Mouse (Mus musculus) embryonic facial prominence, embryonic 13.5 days (tissue): ENCODE data around the gene Slc50a1. TPM values are rescaled to one million over a fixed set of nuclear protein-coding genes. Genes with fewer than 3 reads are reported as not detected.
A peak's percentile ranks its signal among the peaks of the same experiment; 100 is the strongest.

Experiments used
- microRNA counts: library from miRNA; unstranded; fragments of <30 nt; microRNA quantifications from one replicate; lab custom pipeline; 2016
- microRNA-seq: library from miRNA; unstranded; fragments of <30 nt; microRNA quantifications from one replicate; pipeline ENCODE4, GENCODE M21; 2016
- polyA plus RNA-seq: library from polyadenylated mRNA; unstranded; fragments of >200 nt; fragmentation: Nextera tagmentation; extraction: Ambion mirVana; gene quantifications from 2 replicates; pipeline ENCODE4 v1.2.1, GENCODE M21; 2015

The Slc50a1 gene
- polyA plus RNA-seq, 1 experiment from 2014 or later = 67.4 TPM

MicroRNAs within 50 kb of the gene (microRNA counts, 519-probe panel; counts per million panel counts)
- microRNA mmu-miR-92b (lab: Ali Mortazavi, UCI) = 236 counts per million, percentile 44 among the panel's probes with 10 or more counts

Small RNA genes within 50 kb of the gene (microRNA-seq; reads per million reads assigned to microRNA genes)
- 504 reads per million, percentile 71 among the genes with 10 or more reads in this experiment for gene Mir92b

Other genes with a start within 250 kb of the Slc50a1 start
- 23.3 and 25.0 TPM in 2 replicates for gene Rusc1, start 177.3 kb downstream of the Slc50a1 start, polyA plus RNA-seq
- gene Gm43738, start 169.5 kb downstream of the Slc50a1 start, polyA plus RNA-seq = not detected in 2 replicates
- 193 and 231 TPM in 2 replicates for gene Fdps, start 168.6 kb downstream of the Slc50a1 start, polyA plus RNA-seq
- 2.0 TPM in 1 of 2 replicates, not detected in the other for gene Pklr, start 134.4 kb downstream of the Slc50a1 start, polyA plus RNA-seq
- gene Hcn3, start 110.4 kb downstream of the Slc50a1 start, polyA plus RNA-seq = 3.6 and 4.3 TPM in 2 replicates
- 39.9 and 41.8 TPM in 2 replicates for gene Clk2, start 105.8 kb downstream of the Slc50a1 start, polyA plus RNA-seq
- gene Scamp3, start 93.1 kb downstream of the Slc50a1 start, polyA plus RNA-seq = 115 and 125 TPM in 2 replicates
- 31.5 and 32.6 TPM in 2 replicates for gene Fam189b, start 87.4 kb downstream of the Slc50a1 start, polyA plus RNA-seq
- gene Gba, start 67.6 kb downstream of the Slc50a1 start, polyA plus RNA-seq = 34.7 TPM in 2 replicates
- gene Thbs3, start 55.4 kb downstream of the Slc50a1 start, polyA plus RNA-seq = 42.0 and 48.1 TPM in 2 replicates
- gene Mtx1, start 43.5 kb downstream of the Slc50a1 start, polyA plus RNA-seq = 182 and 212 TPM in 2 replicates
- 1.5 and 1.6 TPM in 2 replicates for gene Muc1, start 41.5 kb downstream of the Slc50a1 start, polyA plus RNA-seq
- gene Krtcap2, start 24.6 kb downstream of the Slc50a1 start, polyA plus RNA-seq = 300 and 361 TPM in 2 replicates
- 7.0 and 9.7 TPM in 2 replicates for gene Trim46, start 24.3 kb downstream of the Slc50a1 start, polyA plus RNA-seq
- 120 and 147 TPM in 2 replicates for gene Dpm3, start 11.2 kb downstream of the Slc50a1 start, polyA plus RNA-seq
- gene Efna1, start 10.6 kb upstream of the Slc50a1 start, polyA plus RNA-seq = 40.7 and 43.1 TPM in 2 replicates
- gene Efna3, start 52.4 kb upstream of the Slc50a1 start, polyA plus RNA-seq = 22.6 and 26.6 TPM in 2 replicates
- 46.5 and 50.1 TPM in 2 replicates for gene Efna4, start 67.5 kb upstream of the Slc50a1 start, polyA plus RNA-seq
- 50.8 and 52.6 TPM in 2 replicates for gene Adam15, start 79.4 kb upstream of the Slc50a1 start, polyA plus RNA-seq
- 0.18 and 0.38 TPM in 2 replicates for gene Dcst2, start 91.4 kb upstream of the Slc50a1 start, polyA plus RNA-seq
- 0.44 and 0.85 TPM in 2 replicates for gene Dcst1, start 94.7 kb upstream of the Slc50a1 start, polyA plus RNA-seq
- gene Zbtb7b, start 124.2 kb upstream of the Slc50a1 start, polyA plus RNA-seq = 1.7 and 2.1 TPM in 2 replicates
- gene Lenep, start 132.2 kb upstream of the Slc50a1 start, polyA plus RNA-seq = not detected in 2 replicates
- 29.4 and 29.5 TPM in 2 replicates for gene Flad1, start 141.3 kb upstream of the Slc50a1 start, polyA plus RNA-seq
- 513 and 525 TPM in 2 replicates for gene Cks1b, start 147.8 kb upstream of the Slc50a1 start, polyA plus RNA-seq
- 91.4 and 93.3 TPM in 2 replicates for gene Shc1, start 147.9 kb upstream of the Slc50a1 start, polyA plus RNA-seq
- gene Pygo2, start 159.6 kb upstream of the Slc50a1 start, polyA plus RNA-seq = 47.8 and 50.5 TPM in 2 replicates
- 25.2 and 27.7 TPM in 2 replicates for gene Pbxip1, start 166.1 kb upstream of the Slc50a1 start, polyA plus RNA-seq
- gene Pmvk, start 184.0 kb upstream of the Slc50a1 start, polyA plus RNA-seq = 49.3 and 57.5 TPM in 2 replicates
- 1.5 and 1.7 TPM in 2 replicates for gene Kcnn3, start 249.6 kb upstream of the Slc50a1 start, polyA plus RNA-seq